Mouse (Mus musculus): ENCODE measurements around the gene Lbh. TPM values are rescaled to one million over a fixed set of nuclear protein-coding genes. Genes with fewer than 3 reads are reported as not detected.
A peak's percentile ranks its signal among the peaks of the same experiment; 100 is the strongest.

Gene Lbh
- 37.7 and 40.1 TPM in 2 replicates for polyA plus RNA-seq (2012; rRNA removed)

GRCm38 (mm10) chr17:72918053-72918452 lies at the start of gene Lbh:
Gene Lbh (plus strand): TSS chr17:72918305.
- TF ChIP-seq CTCF (IDR thresholded peaks at IDR 0.05; ENCODE audit: extremely low read depth, insufficient read depth, low read length) (no peak), POLR2A (IDR thresholded peaks at IDR 0.05; ENCODE audit: extremely low read depth, insufficient read depth, low read length) (peak; percentile 99)
- Histone ChIP-seq H3K4me1 (ENCODE audit: control insufficient read depth, insufficient read depth, low read length) (no peaks in the 10 kb centered on the region; the same call in 1 of the 2 replicates), H3K4me3 (ENCODE audit: insufficient read depth, low read length) (peak within 1 kb of the TSS; percentile 46), H3K27ac (ENCODE audit: insufficient read depth, low read length) (peak within 1 kb of the TSS; percentile 77)

GRCm38 (mm10) chr17:72878979-72879378 lies 39.1 kb upstream of the Lbh start:
- TF ChIP-seq CTCF (IDR thresholded peaks at IDR 0.05; ENCODE audit: extremely low read depth, insufficient read depth, low read length), result no peak
- no peak overlapping the region for H3K4me3 ChIP-seq (ENCODE audit: insufficient read depth, low read length)
- H3K4me1 ChIP-seq (ENCODE audit: control insufficient read depth, insufficient read depth, low read length), result no peaks in the 10 kb centered on the region
- no peak overlapping the region for H3K27ac ChIP-seq (ENCODE audit: insufficient read depth, low read length)

GRCm38 (mm10) chr17:72880156-72880555 lies 37.9 kb upstream of the Lbh start:
- no peaks in the 10 kb centered on the region for H3K4me1 ChIP-seq (ENCODE audit: control insufficient read depth, insufficient read depth, low read length)
- no peak overlapping the region for H3K27ac ChIP-seq (ENCODE audit: insufficient read depth, low read length)
- TF ChIP-seq POLR2A (IDR thresholded peaks at IDR 0.05; ENCODE audit: extremely low read depth, insufficient read depth, low read length) (no peak), CTCF (IDR thresholded peaks at IDR 0.05; ENCODE audit: extremely low read depth, insufficient read depth, low read length) (no peak)
- no peak overlapping the region for H3K4me3 ChIP-seq (ENCODE audit: insufficient read depth, low read length)

- no peaks in the 10 kb centered on the region for H3K4me1 ChIP-seq (ENCODE audit: control insufficient read depth, insufficient read depth, low read length)
- H3K27ac ChIP-seq (ENCODE audit: insufficient read depth, low read length), result no peak overlapping the region
- TF ChIP-seq CTCF (IDR thresholded peaks at IDR 0.05; ENCODE audit: extremely low read depth, insufficient read depth, low read length) (no peak), POLR2A (IDR thresholded peaks at IDR 0.05; ENCODE audit: extremely low read depth, insufficient read depth, low read length) (no peak)
- H3K4me3 ChIP-seq (ENCODE audit: insufficient read depth, low read length), result no peak overlapping the region
These were observed 37.1 kb upstream of the Lbh start for GRCm38 (mm10) chr17:72881051-72881450.

- Histone ChIP-seq H3K27ac (ENCODE audit: insufficient read depth, low read length) (no peak overlapping the region), H3K4me3 (ENCODE audit: insufficient read depth, low read length) (no peak overlapping the region), H3K4me1 (ENCODE audit: control insufficient read depth, insufficient read depth, low read length) (no peaks in the 10 kb centered on the region)
- TF ChIP-seq POLR2A (IDR thresholded peaks at IDR 0.05; ENCODE audit: extremely low read depth, insufficient read depth, low read length), result no peak
- TF ChIP-seq CTCF (IDR thresholded peaks at IDR 0.05; ENCODE audit: extremely low read depth, insufficient read depth, low read length), result no peak
These were observed 36.3 kb upstream of the Lbh start for GRCm38 (mm10) chr17:72881804-72882203.

- H3K4me3 ChIP-seq (ENCODE audit: insufficient read depth, low read length), result no peak overlapping the region
- no peak overlapping the region for H3K27ac ChIP-seq (ENCODE audit: insufficient read depth, low read length)
- no peaks in the 10 kb centered on the region for H3K4me1 ChIP-seq (ENCODE audit: control insufficient read depth, insufficient read depth, low read length)
- peak; percentile 75 for TF ChIP-seq CTCF (IDR thresholded peaks at IDR 0.05; ENCODE audit: extremely low read depth, insufficient read depth, low read length)
- TF ChIP-seq POLR2A (IDR thresholded peaks at IDR 0.05; ENCODE audit: extremely low read depth, insufficient read depth, low read length), result no peak
These were observed 28.3 kb upstream of the Lbh start for GRCm38 (mm10) chr17:72889556-72890397.

GRCm38 (mm10) chr17:72890398-72890898 lies 27.7 kb upstream of the Lbh start:
- H3K27ac ChIP-seq (ENCODE audit: insufficient read depth, low read length), result no peak overlapping the region
- TF ChIP-seq CTCF (IDR thresholded peaks at IDR 0.05; ENCODE audit: extremely low read depth, insufficient read depth, low read length) (no peak), POLR2A (IDR thresholded peaks at IDR 0.05; ENCODE audit: extremely low read depth, insufficient read depth, low read length) (no peak)
- no peaks in the 10 kb centered on the region for H3K4me1 ChIP-seq (ENCODE audit: control insufficient read depth, insufficient read depth, low read length)
- H3K4me3 ChIP-seq (ENCODE audit: insufficient read depth, low read length), result no peak overlapping the region

- Histone ChIP-seq H3K27ac (ENCODE audit: insufficient read depth, low read length) (no peak overlapping the region), H3K4me1 (ENCODE audit: control insufficient read depth, insufficient read depth, low read length) (no peaks in the 10 kb centered on the region), H3K4me3 (ENCODE audit: insufficient read depth, low read length) (no peak overlapping the region)
- no peak for TF ChIP-seq POLR2A (IDR thresholded peaks at IDR 0.05; ENCODE audit: extremely low read depth, insufficient read depth, low read length)
- TF ChIP-seq CTCF (IDR thresholded peaks at IDR 0.05; ENCODE audit: extremely low read depth, insufficient read depth, low read length), result no peak
These were observed 26.5 kb upstream of the Lbh start for GRCm38 (mm10) chr17:72891556-72891955.

GRCm38 (mm10) chr17:72895506-72895905 lies 22.6 kb upstream of the Lbh start:
- H3K4me3 ChIP-seq (ENCODE audit: insufficient read depth, low read length), result no peak overlapping the region
- H3K4me1 ChIP-seq (ENCODE audit: control insufficient read depth, insufficient read depth, low read length), result no peaks in the 10 kb centered on the region
- no peak overlapping the region for H3K27ac ChIP-seq (ENCODE audit: insufficient read depth, low read length)
- TF ChIP-seq POLR2A (IDR thresholded peaks at IDR 0.05; ENCODE audit: extremely low read depth, insufficient read depth, low read length) (no peak), CTCF (IDR thresholded peaks at IDR 0.05; ENCODE audit: extremely low read depth, insufficient read depth, low read length) (no peak)

- H3K27ac ChIP-seq (ENCODE audit: insufficient read depth, low read length), result no peak overlapping the region
- H3K4me3 ChIP-seq (ENCODE audit: insufficient read depth, low read length), result no peak overlapping the region
- no peak for TF ChIP-seq POLR2A (IDR thresholded peaks at IDR 0.05; ENCODE audit: extremely low read depth, insufficient read depth, low read length)
- TF ChIP-seq CTCF (IDR thresholded peaks at IDR 0.05; ENCODE audit: extremely low read depth, insufficient read depth, low read length), result no peak
- no peaks in the 10 kb centered on the region for H3K4me1 ChIP-seq (ENCODE audit: control insufficient read depth, insufficient read depth, low read length)
These were observed 21.0 kb upstream of the Lbh start for GRCm38 (mm10) chr17:72897076-72897475.

Measured in cortical plate, adult 2 months (tissue).